ENCODE assay signal across 1 mouse cellular context in genomic region chr4:132638461-132639190, GRCm38 (mm10).
A peak's percentile ranks its signal among the peaks of the same experiment; 100 is the strongest.
TF ChIP-seq lines count a peak whose summit lies in the region.

Gene Eya3, plus strand, starts transcription at chr4:132638987.

TF ChIP-seq in MEL, 35 proteins besides CTCF, POLR2A, EP300 and RAD21 (continued from another document):
- TF ChIP-seq MYC (IDR thresholded peaks at IDR 0.05; ENCODE audit: low read depth, low read length) (no peak), RCOR1 (IDR thresholded peaks at IDR 0.05; ENCODE audit: low read depth, low read length) (no peak; the same call in 1 of the 2 replicates), POLR2AphosphoS2 (IDR thresholded peaks at IDR 0.05; ENCODE audit: low read length) (0 out of 2 replicates have a peak, but pooled peaks have one; percentile 38), ZC3H11A (IDR thresholded peaks at IDR 0.05; ENCODE audit: low read depth, low read length) (no peak), SIN3A (IDR thresholded peaks at IDR 0.05; ENCODE audit: low read length) (peak; percentile 68), SMC3 (IDR thresholded peaks at IDR 0.05; ENCODE audit: low read depth, low read length) (no peak)
